Mouse (Mus musculus) frontal cortex, postnatal 25 days (tissue): ENCODE results near the gene Klhl10.

Source experiments
- DNase-seq, 2 experiments: peaks; one replicate each; pipeline ENCODE4 v3.0.0; 2022; ENCODE audit warnings: low spot score in 2 of 2

Gene Klhl10

DNA sequence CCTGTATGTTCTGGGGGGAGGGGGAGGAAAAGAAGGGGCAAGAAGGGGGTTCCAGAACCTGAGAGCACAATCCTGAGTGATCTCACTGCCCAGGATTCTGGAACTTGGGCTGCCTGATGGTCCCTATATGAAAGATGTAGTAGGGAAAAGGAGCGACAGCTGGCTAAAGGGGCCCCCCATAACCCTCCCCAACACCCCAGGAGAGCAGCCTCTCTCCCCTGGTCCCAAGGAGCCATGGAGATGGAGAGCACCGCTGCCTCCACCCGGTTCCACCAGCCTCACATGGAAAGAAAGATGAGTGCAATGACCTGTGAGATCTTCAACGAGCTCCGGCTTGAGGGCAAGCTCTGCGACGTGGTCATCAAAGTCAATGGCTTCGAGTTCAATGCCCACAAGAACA lies at the start of gene Klhl10, which contains the start of gene Nt5c3b:
Gene Klhl10 (plus strand): TSS at position 121 of the 400 bp plus-strand sequence.
Gene Nt5c3b (minus strand): TSS at position 12 of the 400 bp plus-strand sequence.
- no peak for DNase-seq

DNA sequence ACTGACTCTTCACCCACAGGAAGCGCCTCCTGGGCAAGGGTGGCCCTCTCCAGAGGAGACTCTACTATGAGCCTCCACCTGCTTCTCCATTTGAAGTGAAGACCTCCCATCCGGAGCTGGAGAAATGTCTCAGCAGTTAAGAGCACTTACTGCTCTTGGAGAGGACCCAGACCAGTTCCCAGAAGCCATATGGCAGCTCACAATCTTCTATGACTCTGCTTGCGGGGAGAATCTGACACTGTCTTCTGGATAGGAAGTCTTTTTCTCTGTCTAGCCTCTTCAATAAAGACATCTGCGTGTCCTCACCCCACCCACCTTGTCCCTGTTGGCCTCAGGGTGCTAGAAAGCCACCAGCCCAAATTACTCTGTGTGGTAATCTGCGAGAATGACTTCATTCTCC lies 48.8 kb upstream of the Klhl10 start:
- DNase-seq = no peak

DNA sequence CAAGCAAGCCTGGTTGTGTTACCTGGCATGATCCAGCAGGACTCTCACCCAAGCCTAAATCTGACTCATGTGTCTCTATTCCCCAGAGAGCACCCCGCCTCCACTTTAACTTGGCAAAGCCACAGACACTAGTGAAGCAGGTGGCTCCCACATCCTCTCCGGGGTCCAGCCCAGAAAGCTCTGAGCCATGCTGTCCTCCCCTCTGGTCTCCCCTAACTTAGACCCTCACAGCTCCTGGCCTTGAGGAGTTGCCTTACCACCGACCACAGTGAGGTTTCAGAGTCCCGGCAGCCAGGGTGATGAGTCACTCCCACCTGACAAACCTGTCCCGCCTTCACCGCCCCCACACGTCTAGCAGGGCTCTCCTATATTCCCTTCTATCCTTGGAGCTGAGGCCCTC lies 48.0 kb upstream of the Klhl10 start:
- no peak for DNase-seq

DNA sequence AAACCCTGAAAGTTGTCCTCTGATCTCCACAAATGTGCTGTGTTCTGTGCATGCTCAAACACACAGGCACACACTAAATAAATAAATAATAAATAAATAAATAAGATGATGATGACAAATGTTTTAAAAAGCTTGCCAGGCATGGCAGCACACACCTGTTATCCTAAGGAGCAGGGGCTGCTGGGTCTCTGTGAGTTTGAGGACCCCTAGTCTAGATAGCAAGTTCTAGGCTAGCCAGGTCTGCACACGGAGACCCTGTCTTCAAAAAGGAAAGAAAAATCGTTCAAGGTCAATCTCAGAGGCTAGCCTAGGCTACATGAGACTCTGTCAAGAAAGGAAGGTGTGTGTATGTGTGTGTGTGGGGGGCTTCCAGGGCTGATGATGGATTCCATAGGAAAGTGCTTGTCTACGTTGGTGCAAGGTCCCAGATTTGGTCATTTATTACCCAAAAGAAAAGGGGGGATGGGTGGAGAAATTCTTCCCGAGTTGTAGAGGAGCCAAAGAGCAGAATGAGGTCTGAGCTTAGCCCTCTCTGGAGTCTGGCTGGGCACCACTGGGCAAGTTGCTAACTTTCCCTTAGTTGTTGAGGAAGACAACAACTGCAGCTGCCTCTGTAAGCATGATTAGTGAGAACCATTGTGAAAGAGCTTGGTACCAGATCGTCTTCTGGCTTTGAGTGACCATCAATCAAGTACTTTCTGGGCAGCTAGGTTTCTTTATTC lies 47.2 kb upstream of the Klhl10 start:
- DNase-seq = no peak

DNA sequence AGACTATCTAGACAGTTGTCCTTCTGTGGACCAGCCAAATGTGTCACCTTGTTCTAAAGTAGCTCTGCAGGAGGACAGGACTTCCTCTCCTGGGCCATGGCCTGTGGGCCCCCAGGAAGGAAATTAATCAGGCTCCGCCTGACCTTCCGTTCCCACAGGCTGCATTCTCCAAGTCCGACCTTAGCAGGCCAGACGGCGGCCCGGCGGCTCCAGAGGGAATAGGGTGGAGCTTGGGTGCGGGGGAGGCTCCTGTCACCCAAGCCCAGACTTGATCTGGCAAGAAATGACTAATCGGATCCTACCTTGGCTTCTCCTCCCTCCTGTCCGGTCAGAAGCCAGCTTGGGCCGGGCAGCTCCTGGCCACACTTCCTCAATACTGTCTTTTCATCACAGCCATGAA lies 46.5 kb upstream of the Klhl10 start:
- DNase-seq = no peak

DNA sequence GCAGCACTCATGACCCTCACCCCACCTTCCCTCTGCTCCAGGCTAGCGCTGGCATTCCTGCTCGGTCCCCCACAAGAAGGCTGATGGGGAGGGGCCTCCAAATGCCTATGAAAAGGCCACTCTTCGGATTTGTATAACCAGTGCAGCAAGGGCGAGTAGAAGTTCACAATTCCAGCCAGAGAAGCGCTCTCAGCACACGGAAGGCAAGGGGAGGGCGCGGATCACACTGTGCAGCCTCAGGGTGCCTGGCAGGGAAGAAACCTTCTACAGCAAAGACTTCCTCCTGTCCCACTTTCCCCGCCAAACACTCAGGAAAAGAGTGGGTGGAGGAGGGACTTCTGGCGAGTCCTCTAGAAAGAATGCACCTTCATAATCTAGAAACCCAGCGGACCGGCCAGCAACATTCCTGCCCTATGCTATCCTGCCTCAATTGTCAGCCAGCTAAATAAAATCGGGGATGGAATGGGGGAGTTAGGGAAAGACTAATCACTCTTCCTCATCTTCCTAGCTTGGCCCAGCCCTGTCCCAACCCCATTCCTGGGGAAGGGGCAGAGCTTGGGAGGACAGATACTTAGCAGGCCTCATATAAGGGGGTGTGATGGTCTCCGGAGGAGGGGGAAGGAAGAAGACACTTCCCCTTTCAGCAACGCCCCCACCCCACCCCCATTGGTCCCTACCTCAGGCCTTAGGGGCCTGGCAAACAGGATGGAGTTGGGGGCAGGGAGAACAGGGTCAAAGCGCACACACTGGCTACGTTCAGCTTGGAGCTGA lies 45.7 kb upstream of the Klhl10 start:
- no peak for DNase-seq

DNA sequence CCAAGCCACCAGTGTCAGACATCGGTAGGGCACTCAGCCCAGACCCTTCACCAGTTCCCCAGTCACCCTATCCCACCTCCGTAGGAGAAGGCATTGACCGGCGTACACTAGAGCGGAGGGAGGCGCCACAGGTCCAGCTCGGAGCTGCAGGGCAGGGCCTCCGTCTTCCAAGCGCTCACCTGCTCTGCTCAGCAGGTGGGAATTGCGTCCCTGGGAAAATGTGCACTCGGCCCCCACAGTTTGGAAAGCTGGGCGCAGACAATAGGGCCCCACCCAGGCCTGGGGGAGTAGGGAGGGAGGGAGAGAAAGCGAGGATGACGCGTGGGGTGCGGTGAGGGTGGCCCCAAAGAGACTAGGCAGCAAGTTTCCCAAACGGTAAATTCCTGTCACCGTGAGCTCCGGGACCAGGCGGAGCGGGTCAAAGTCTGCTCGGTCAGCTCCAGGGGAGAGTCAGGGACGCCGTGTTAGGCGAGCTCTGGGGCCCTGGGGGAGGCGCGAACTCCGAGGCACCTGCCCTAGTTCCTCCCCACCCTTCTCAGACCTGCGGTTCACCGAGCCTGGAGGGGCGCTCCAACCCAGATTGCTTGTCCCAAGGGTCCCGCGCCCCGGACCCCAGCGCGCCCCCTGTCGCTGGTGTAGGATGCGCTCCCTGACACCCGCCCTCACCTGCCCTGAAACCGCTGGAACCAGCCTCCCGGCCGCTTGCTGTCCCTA lies 44.7 kb upstream of the Klhl10 start:
- DNase-seq = peak in 1 of 2 experiments; percentile 29

DNA sequence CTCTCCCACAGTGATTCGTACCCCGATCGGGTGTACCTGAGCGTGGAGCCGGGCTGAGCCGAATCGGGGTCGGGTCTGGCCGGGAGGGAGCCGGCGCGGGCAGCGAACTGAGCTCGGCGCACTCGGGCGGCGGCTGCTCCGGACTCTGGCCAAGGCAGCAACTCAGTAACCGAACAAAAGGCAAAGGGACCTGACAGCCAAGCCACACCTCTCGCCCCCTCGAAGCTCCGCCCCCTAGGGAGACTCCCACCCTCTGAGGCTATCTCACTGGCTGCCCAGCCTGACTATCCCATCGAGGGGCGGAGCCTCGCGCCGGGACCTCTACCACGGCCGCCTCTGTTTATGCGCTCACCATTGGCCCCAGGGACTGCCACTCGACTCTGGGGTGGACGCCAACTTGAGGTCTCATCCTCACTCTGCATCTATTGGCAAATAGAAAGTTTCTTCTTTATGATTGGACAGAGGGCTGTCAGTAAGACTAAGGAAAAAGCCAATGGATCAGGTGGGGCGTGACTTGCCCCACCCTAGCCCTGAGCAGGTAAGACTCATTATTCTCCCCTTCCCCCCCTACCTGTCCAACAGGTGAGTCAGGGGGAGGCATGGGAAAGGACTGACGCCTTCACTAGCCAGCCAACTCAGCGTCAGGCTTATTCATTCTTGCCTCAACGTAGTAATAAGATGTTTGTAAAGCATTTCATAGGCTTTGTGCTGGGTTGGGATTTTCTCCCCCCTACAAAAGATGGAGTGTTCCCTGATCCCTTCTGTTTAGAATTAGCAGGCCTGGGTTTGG lies 43.9 kb upstream of the Klhl10 start, which contains the start of gene Jup:
Gene Jup (minus strand): TSS at position 164 of the 790 bp plus-strand sequence.
- DNase-seq = peak; percentile 99

DNA sequence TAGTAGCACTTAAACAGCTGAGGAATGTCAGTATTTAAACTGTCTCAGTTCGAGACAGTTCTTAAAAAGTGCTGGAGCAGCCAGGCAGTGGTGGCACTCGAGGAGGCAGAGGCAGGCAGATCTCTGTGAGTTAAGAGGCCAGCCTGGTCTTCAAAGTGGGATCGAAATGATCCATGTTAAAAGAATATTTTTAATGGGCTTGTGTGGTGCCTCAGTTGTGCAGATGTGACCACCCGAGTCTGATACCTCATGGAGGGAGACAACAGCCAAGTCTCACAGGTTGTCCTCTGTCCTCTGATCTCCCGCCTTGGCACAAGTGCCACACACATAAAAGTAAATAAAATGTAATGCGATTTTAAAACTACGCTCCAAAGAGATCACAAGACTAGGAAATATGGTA lies 43.2 kb upstream of the Klhl10 start:
- DNase-seq = no peak

DNA sequence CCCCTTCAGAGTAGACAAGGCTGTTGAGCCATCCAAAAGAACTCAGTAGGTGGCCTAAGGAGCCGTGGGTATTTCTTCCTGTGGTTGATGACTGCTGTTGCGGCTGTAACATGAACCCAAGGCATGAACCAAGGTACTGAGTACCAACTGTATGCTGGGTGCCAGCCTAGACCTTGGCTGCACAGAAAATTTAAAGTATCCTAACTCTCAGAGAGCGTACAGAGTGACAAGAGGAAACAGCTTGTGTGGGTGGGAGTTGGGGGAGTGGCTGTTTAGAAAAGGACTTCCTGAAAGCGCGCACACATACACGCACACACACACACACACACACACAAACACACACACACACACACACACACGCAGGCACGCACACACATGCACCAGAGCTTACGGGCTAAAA lies 42.4 kb upstream of the Klhl10 start:
- no peak for DNase-seq

DNA sequence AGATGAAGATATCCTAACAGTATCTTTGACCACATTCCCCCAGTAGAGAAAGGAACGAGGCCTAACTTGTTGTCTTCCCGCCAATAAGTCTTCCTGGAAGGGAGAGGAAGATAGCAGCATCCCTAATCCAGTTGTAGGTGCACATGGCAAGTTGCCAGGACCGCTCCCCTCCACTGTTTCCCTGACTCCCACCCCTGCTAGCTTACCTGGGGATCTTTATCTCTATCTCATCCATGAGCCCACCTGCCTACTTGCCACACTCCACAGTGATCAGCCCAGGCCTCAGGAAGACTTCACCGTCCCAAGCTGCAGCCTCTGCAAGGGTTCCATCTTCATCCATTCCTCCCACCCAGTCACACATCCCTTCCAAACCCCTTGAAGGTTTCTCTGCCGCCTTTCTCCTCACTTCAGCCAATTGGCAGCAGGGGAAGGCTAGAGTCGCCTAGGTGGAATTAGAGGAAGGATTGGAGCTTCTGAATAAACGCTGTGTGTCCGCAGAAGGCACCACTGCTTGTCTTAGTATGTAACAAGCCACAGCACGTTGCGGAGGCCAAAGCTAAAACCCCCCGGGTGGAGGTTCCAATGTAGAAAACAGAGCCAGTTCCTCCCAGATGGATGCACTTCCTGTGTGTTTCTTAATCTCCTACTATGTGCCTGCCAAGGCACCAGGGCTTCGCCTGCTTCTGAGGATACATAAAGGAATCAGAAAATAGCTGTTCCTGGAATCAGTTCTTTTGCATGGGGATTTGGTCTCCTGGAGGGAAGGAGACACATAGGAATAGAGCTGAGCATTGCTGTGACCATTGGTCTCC lies 41.8 kb upstream of the Klhl10 start:
- no peak for DNase-seq

DNA sequence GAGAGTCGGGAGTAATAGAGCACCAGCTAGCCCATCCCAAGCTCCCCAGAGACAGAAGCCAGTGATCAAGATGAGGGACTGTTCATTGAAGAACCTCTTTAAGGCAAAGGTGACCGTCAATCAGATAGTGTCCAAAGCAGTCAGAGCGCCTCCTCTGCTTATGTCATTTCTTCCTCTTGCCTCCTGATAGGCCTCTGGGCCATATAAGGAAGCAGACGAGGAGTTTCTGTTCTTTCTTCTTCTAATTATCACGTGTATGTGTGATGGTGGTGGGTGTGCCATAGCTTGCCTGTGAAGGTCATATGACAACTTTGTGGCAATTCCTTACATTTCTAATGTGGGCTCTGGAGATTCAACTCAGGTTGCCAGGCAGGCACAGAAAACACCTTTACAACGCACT lies 40.9 kb upstream of the Klhl10 start:
- no peak for DNase-seq

DNA sequence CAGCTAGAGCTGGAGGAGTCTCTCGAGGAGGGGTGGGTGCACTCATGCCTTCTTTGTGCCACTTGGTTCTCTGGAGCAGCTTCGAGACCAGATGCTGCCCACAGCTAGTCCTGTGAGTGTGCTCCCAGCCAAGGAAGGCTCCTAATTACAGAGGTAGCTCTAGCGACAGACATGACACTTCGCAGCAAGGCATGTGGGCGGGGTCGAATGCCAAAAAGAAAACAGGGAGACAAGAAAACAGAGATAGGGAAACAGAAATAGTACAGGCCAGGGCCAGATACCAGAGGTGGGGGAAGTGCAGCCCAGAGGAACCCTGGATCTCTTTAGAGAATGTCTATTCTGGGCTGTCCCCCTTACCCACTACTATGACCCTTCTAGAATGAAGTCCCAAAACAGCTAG lies 39.5 kb upstream of the Klhl10 start:
- DNase-seq = no peak

DNA sequence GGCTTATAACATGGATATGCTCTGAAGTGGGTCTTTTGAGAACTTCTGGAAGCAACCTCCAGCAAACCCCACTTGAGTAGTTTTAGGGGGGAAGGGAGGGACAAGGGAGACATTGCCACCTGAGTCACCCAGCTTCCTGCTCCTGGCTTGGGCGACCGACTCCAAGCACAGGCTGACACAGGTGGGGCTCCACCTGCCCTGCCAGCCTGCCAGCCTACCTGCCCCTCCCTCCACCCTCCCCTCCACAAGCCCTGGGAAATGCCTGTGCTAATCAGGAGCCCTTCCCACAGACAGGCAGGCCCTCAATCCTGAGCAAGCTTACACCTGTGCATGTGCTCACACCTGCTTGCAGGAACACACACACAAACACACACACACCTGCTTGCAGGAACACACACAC lies 39.0 kb upstream of the Klhl10 start:
- no peak for DNase-seq

DNA sequence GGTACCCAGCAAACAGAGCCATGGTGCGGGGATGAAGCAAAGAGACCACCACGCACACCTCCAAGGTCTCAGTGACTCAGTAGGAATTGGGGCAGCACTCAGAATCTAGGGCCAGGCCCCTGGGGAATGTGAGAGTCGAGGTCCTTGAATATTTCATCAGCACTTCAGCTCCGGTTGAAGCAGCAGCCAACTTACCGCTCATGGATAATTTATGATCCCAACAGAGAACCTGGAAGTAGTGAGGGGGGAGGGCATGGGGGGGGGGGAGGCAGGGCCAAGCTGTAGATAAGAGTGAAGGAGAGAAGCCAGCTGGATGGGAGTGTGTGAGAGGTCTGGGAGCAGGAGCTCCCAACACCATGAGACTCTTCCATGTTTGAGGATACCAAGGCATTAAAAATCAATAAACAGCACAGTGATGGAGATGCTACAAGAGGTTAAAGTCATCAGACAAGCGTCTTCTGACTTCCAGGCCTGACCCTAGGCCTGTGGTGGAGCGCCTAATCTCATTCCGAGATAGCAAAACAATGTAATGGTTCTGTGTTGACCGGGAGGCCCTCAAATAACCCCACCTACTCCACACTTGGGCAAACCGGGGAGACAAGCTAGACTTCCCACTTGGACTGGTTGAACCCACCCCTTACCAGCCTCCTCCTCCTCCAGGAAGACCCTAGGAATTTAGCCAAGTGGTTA lies 38.1 kb upstream of the Klhl10 start:
- DNase-seq = no peak

DNA sequence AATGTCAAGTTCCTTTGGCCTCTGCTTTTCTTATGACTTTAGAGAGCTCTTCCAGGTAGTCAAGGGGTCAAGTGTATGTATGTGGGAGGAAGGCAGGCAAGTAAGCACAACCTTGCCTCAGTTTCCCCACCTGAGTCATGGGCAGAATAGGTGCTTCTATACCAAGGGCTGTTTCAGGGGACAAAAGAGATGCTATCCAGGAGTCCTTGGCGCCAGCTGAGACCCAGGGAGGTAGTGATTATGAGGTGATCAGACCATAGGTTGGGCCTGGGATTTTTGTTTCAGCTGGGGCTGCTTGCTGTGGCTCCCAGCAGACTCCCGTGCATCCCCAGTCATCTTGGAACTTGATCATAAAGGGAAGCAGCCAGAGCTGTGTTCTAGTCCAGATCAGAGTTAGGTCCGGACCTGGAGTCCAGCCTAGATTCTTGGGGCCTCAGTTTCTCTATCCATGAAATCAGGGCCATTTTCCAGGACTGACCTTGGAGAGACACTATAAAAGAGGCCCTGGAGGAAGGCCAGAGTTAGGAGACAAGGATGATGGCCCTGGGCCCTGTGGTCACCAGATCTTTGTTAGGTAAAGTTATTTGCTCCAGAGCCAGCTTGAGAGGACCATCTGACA lies 37.2 kb upstream of the Klhl10 start:
- no peak for DNase-seq

DNA sequence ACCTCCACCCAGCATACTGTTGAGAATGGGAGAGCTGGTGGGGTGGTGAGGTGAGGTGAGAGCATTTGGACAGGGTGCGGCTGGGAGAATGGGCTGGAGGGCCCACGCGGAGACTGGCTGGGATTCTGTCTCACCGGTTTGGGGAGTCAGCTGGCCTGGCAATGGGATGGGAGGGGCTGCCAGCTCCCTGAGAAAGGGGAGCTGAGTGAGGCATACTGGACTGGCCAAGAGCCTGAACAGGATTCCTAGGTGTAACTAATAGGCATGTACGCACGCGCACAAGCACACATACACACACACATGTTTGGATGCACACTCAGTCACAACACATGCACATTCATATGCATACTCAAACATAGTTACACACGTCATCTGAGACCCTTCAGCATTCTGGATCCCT lies 35.4 kb upstream of the Klhl10 start:
- no peak for DNase-seq

DNA sequence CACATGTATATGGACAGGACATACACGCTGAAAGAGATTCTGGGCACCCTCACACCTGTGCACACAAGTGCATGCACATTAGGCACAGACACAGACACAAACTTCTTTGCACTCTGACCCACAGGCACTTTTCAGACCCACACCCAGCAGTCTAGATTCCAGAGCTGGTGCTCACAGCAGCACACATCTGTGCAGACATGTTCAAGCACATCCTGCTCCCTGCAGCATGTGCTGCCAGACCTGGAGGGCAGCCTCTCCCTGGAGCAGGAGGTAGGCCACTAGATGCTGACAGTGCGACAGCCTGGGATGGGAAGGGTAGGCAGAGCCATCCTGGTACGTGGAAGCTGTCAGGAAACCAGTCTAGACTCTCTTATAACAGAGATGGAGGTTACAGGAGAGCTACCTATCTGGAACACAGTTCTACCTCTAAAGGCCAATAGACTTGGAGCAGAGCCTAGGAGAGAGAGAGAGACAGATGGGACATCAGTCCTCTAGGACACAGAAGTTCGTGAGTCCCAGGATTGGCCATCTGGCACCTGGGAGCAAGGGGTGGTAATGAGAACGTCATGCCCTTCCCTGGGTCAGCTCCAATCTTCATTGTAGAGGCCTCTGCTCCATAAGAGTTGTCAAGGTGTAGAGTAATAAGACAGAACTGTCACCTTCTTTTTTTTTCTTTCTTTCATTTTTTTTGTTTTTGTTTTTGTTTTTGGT lies 34.6 kb upstream of the Klhl10 start:
- no peak for DNase-seq
